Mouse (Mus musculus): Measurements from ENCODE around the gene Usp21.

DNA sequence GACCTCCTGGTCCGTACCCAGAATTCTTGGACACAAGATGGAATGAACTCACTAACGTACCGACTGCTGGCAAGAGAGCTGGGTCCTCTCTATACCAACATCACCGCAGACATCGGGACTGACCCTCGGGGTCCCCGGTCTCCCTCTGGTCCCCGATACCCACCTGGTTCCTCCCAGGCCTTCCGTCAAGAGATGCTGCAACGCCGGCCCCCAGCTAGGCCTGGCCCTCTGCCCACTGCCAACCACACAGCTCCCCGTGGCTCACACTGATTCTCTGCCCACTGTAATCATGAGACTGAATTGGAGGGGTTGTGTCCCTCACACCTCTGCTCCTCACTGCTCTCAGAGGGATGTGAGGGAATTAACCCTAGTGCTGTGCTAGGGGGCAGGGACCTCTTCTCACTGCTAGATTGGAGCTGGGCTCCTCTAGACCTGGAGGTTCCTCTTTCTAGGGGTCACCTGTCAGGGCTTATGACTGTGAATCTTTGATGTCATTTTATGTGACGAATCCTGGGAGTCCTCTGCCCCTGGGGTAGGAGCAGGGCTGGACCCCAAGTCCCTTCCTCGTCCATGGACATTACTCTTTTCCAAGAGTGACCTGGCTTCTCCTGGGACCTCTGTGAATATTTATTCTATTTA lies 11.6 kb downstream of the Usp21 start:
- TF ChIP-seq POLR2A (IDR thresholded peaks at IDR 0.05; ENCODE audit: borderline replicate concordance, insufficient read depth, low read length) (no peak), CTCF (IDR thresholded peaks at IDR 0.05; ENCODE audit: borderline replicate concordance, insufficient read depth, low read depth, low read length) (no peak)

All from cerebellum, adult 2 months (tissue).